Mouse (Mus musculus): ENCODE data around the gene Plk5.

Plk5 gene

GRCm38 (mm10) chr10:80356001-80356682, at the start of gene Plk5:
Gene Plk5 (plus strand): TSS chr10:80356459.
- CTCF ChIA-PET: no interaction called here

DNA sequence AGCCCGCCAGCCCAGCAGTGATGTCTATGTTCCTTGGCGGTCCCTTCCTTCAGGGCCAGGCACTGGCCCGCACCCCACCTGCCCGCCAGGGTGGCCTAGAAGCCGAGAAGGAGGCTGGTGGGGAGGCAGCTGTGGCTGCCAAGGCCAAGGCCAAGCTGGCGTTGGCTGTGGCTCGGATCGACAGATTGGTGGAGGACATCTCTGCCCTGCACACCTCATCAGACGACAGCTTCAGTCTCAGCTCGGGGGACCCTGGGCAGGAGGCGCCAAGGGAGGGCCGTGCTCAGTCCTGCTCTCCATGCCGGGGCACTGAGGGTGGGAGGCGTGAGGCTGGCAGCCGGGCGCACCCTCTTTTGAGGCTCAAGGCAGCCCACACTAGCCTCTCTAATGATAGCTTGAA, 44.7 kb upstream of the Plk5 start:
- CTCF ChIA-PET: no interaction called here

GRCm38 (mm10) chr10:80312586-80313504, 43.4 kb upstream of the Plk5 start:
- CTCF ChIA-PET: interaction anchor here (0.6 to 1.1 kb wide), 2 partner anchors 28 to 424 kb away, joined by 3 read pairs; no protein-coding TSS in a partner anchor

DNA sequence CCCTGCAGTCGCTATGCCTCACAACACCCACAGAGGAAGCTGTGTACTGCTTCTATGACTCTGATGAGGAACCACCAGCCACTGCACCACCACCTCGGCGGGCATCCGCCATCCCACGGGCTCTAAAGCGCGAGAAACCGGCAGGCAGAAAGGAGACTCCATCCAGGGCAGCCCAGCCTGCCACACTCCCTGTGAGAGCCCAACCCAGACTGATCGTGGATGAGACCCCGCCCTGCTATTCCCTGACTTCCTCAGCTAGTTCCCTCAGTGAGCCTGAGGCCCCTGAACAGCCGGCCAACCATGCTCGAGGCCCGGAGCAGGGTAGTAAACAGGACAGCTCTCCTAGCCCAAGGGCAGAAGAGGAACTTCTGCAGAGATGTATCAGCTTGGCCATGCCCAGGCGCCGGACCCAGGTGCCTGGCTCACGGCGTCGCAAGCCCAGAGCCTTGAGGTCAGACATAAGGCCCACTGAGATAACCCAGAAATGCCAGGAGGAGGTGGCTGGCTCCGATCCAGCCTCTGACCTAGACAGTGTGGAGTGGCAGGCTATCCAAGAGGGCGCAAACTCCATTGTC, 42.5 kb upstream of the Plk5 start:
- CTCF ChIA-PET: interaction anchor here (0.6 to 1.1 kb wide), 2 partner anchors 27 to 355 kb away, joined by 3 read pairs; no protein-coding TSS in a partner anchor

GRCm38 (mm10) chr10:80314494-80315001, 41.7 kb upstream of the Plk5 start:
- CTCF ChIA-PET: interaction anchor here (0.6 kb wide), 2 partner anchors 36 to 356 kb away, joined by 3 read pairs; no protein-coding TSS in a partner anchor

DNA sequence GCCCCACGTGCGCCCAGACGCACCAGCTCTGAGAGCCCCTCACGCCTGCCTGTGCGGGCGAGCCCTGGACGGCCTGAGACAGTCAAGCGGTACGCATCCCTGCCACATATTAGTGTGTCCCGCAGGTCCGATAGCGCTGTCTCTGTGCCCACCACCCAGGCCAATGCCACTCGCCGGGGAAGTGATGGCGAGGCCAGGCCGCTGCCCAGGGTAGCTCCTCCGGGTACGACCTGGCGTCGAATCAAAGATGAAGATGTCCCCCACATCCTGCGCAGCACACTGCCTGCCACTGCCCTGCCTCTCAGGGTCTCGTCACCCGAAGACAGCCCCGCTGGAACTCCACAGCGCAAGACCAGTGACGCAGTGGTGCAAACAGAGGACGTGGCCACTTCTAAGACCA, 40.9 kb upstream of the Plk5 start:
- CTCF ChIA-PET: no interaction called here

DNA sequence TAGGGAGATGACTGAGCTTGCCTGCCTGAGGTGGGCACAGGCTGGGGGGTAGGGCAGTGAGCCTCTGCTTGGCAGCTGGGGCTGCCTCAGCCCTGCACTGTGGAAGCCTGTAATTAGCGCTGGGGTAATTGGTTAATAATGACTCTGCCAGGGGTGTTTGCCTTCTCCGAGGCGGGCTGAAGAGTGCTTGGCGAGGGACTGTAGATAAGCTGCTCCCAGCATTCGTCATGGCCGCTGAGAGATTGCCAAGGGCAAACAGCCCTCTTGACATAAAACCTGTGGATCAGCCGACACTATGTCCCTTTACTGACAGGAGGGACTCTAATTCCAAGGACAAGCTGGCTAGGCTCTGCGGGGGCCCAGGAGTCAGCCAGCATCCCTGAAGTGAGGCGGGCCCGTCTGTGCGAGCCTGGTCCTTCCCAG, 39.9 kb upstream of the Plk5 start:
- CTCF ChIA-PET: no interaction called here

GRCm38 (mm10) chr10:80317011-80317410, 39.2 kb upstream of the Plk5 start:
- CTCF ChIA-PET: interaction anchor here (0.8 kb wide), 1 partner anchor 25 kb away, joined by 3 read pairs; the partner anchor contains the start of gene Rps15

DNA sequence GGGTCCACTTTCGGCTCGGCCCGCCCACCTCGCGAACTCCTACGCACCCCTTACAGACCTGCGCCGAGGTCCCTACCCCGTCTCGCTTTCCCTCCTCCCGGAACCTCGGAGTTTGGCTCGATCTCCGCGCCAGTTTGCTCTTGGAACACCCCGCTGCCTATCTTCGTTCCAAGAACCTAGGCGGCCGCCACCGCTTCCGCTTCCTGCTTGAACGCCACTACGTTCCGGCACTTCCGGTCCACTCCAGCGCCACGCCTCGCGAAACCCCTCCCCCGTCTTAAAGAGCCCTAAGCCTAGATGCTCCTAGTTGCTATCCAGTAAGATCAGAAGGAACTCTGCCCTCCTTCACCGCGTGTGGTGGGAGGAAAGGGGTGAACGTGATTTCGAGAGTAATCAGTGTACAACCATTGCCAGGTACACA, 35.9 kb upstream of the Plk5 start, which contains the start of gene 2310011J03Rik:
Gene 2310011J03Rik (minus strand): TSS at position 198 of the 421 bp plus-strand sequence.
- CTCF ChIA-PET: no interaction called here

DNA sequence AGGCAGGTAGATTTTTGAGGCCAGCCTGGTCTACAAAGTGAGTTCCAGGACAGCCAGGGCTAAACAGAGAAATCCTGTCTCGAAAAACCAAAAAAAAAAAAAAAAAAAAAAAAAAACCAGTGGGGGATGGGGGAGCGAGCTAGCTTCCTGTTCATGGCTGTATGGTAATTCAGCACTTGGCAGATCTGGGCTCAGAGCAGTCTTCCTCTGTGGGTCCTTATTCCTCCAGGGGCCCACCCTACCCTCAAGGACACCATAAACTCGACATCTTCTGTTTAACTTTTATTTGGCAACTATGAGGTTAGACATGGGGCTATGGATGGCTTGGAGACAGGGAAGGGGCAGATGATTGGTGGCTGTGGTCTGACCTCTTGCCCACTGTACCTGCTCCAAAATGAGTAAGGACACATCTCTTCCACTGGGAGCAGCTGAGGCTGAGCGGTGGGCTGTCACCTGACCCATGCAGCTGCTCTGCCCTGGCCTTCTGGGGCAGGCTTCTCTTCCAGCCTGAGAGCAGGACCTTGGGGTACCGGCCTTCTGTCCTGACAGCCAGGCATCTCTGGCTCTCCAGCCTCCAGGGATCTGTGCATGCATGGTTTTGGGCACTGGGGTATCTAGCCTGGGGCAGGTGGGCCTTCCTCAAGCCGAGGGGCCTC, 35.1 kb upstream of the Plk5 start:
- CTCF ChIA-PET: no interaction called here

GRCm38 (mm10) chr10:80321670-80322581, 34.3 kb upstream of the Plk5 start:
- CTCF ChIA-PET: no interaction called here

DNA sequence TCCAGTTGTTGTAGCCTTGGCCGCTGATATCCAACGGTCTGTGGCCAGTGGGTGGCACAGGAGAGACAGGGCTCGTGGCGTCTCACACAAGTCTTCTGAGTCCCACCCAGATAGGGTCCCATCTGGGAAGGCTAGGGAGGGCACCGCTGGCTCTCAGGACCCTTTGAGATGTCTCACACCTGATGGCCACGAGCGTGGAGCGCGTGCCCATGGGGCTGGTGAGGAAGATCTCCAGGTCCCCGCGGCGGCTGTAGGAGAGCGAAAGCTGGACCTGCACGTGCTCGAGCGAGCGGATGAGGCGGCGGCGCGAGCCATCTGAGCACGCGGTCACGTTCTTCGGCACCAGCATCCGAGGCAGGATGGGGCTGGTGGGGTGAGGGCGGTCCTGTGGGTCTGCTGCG, 33.4 kb upstream of the Plk5 start:
- CTCF ChIA-PET: no interaction called here

- CTCF ChIA-PET: no interaction called here
Measured at GRCm38 (mm10) chr10:80323261-80324119, 32.8 kb upstream of the Plk5 start.

DNA sequence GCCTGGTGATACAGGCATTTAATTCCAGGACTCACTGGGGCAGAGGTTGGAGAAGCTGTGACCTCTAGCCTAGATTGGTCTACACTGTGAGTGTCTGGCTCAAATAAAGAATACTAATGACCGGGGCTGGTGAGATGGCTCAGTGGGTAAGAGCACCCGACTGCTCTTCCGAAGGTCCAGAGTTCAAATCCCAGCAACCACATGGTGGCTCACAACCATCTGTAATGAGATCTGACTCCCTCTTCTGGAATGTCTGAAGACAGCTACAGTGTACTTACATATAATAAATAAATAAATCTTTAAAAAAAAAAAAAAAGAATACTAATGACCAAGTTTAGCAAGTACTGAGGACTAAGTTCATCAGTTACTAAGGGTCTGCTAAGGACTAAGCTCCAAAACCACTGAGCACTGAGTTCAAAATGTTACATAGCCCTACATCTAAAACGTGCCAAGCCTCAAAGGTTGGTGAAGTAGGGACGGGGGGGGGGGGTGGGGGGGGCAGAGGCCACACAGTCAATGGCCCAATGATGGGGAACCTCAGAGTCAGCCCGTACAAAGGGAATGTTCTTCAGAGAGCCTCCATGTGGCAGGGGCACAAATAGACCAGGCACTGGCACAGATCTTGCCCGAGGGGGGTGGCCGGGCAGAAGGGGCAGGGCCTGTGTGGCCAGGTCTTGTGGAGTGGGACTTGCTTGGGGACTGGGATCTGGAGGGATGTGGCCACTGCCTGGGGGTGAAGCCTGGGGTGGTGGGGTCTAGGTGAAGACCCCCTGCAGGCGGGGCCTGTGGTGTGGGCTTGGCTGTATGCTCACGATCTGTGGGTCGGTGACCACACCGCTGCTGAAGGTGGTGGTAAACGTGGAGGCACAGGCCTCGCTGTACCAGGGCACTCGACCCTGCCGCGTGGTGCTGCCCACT, 31.9 kb upstream of the Plk5 start:
- CTCF ChIA-PET: no interaction called here

DNA sequence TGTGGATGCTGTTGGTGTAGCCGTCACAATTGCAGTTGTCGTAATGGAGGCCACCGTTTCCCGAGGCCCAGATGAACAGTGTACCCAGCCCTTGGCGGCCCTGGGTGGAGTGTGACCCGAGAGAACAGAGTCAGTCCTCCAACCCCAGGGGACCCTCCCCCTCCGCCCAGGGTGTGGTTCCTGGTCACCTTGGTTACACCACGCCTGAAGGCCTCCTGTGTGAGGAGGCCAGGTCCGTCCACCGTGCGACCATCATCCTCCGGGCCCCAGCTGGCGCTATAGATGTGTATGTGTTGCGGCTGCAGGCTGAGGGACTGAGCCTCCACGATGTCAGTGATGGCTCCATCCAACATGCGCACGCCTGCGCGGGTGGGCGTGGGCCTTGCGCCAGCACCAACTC, 31.2 kb upstream of the Plk5 start:
- CTCF ChIA-PET: no interaction called here

GRCm38 (mm10) chr10:80329273-80330081, 26.8 kb upstream of the Plk5 start, which contains the start of the genes Pcsk4 and Reep6:
Gene Pcsk4 (minus strand): TSS chr10:80329498.
Gene Reep6 (plus strand): TSS chr10:80329953.
- CTCF ChIA-PET: no interaction called here

GRCm38 (mm10) chr10:80330084-80330483, 26.2 kb upstream of the Plk5 start:
- CTCF ChIA-PET: no interaction called here
